Mouse (Mus musculus): Measurements from ENCODE around the gene Rpl3. TPM values are rescaled to one million over a fixed set of nuclear protein-coding genes. Genes with fewer than 3 reads are reported as not detected.
A peak's percentile ranks its signal among the peaks of the same experiment; 100 is the strongest.

Rpl3 gene
- total and polyA plus RNA-seq, 3 experiments: 376 to 618 (median 500) TPM

DNA sequence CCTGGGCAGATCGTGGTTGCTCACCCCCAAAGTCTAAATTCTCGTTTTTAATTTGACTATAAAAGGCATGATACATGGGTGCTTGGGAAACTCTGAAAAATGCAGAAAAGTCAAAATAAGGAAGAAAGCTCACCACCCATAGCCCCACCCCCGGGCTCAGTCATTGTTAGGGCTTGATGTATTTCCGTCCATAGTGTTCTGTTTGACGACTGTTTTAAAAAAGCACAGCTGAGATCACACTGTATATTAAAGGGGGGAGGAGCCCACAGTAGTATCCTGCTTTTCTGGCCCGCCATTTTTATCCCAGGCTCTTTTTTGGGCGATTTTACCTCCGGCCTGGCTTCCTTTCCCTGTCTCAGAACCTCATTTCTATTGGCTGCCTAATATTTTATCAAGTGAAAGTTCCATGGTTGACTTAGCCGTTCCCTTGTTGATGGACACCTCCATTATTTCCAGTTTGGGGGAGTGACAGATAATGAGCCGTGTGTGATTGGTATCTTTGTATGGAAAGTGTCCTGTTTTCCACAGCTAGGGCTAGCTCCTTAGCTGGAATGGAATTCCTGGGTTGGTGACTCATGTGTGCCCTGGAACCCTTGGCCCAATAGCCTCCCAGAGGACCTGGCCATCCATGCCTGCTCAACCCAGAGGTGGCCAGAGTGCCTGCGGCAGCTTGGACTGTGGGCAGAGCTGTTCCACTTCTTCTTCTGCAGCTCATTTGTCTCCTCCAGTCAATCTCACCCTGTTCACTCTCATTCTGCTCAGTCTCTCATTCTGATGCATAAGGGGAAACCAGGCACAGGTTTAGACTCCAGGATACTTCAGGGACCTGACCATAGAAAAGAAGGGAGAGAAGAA, 54.2 kb downstream of the Rpl3 start:
- no peak for DNase-seq

- peak; percentile 86 for DNase-seq
These were observed 56.3 kb downstream of the Rpl3 start for GRCm38 (mm10) chr15:80035341-80035885.

GRCm38 (mm10) chr15:80034913-80035312, 56.8 kb downstream of the Rpl3 start:
- peak; percentile 65 for DNase-seq

GRCm38 (mm10) chr15:80034366-80034765, 57.3 kb downstream of the Rpl3 start:
- no peak for DNase-seq

GRCm38 (mm10) chr15:80031133-80031532, 60.5 kb downstream of the Rpl3 start:
- no peak for DNase-seq

- DNase-seq: no peak
These were observed 61.3 kb downstream of the Rpl3 start for GRCm38 (mm10) chr15:80030399-80030798.

- no peak for DNase-seq
These were observed 62.8 kb downstream of the Rpl3 start for GRCm38 (mm10) chr15:80028862-80029261.

Small RNA genes lying within 50 kb of the gene (microRNA-seq; reads per million reads assigned to microRNA genes)
- gene Snord43: 228 to 369 reads per million in 2 experiments

Other genes with a start within 250 kb of the Rpl3 start
- gene Apobec3, start 200.2 kb downstream of the Rpl3 start, total RNA-seq (2021): 10 to 100 TPM; 13.1 to 16.5 TPM
- 5.2 and 6.7 TPM in 2 replicates for gene Apobec3, start 200.2 kb downstream of the Rpl3 start, polyA plus RNA-seq (2012; rRNA removed)
- 10 to 100 TPM; 15.6 to 29.8 TPM for gene Cbx7, start 120.7 kb downstream of the Rpl3 start, total RNA-seq (2021)
- gene Cbx7, start 120.7 kb downstream of the Rpl3 start, polyA plus RNA-seq (2012; rRNA removed): 35.2 and 41.3 TPM in 2 replicates
- 10 to 100 TPM; 30.3 to 54.0 TPM for gene Pdgfb, start 76.9 kb downstream of the Rpl3 start, total RNA-seq (2021)
- 63.3 and 63.8 TPM in 2 replicates for gene Pdgfb, start 76.9 kb downstream of the Rpl3 start, polyA plus RNA-seq (2012; rRNA removed)
- gene Syngr1, start 534 bp downstream of the Rpl3 start, total RNA-seq (2021): 10 to 100 TPM; 24.4 to 47.8 TPM
- 86.9 and 119 TPM in 2 replicates for gene Syngr1, start 534 bp downstream of the Rpl3 start, polyA plus RNA-seq (2012; rRNA removed)
- 10 to 100 TPM; 11.4 to 23.2 TPM for gene Tab1, start 41.3 kb upstream of the Rpl3 start, total RNA-seq (2021)
- gene Tab1, start 41.3 kb upstream of the Rpl3 start, polyA plus RNA-seq (2012; rRNA removed): 19.6 and 23.4 TPM in 2 replicates
- gene Mgat3, start 81.9 kb upstream of the Rpl3 start, total RNA-seq (2021): 10 to 100 TPM in 1 of 2 experiments, 1 to 10 TPM in 1; 7.6 to 12.4 TPM
- gene Mgat3, start 81.9 kb upstream of the Rpl3 start, polyA plus RNA-seq (2012; rRNA removed): 8.1 and 8.2 TPM in 2 replicates
- gene Mief1, start 142.2 kb upstream of the Rpl3 start, total RNA-seq (2021): 10 to 100 TPM; 38.7 to 47.7 TPM
- 17.1 and 17.8 TPM in 2 replicates for gene Mief1, start 142.2 kb upstream of the Rpl3 start, polyA plus RNA-seq (2012; rRNA removed)
- gene AC140267.1, start 144.0 kb upstream of the Rpl3 start, total RNA-seq (2021): 10 to 100 TPM in 1 of 2 experiments, 1 to 10 TPM in 1; 6.8 to 20.2 TPM
- not detected in 2 replicates for gene AC140267.1, start 144.0 kb upstream of the Rpl3 start, polyA plus RNA-seq (2012; rRNA removed)
- gene Atf4, start 163.3 kb upstream of the Rpl3 start, total RNA-seq (2021): 100 to 1,000 TPM; 144 to 366 TPM
- gene Atf4, start 163.3 kb upstream of the Rpl3 start, polyA plus RNA-seq (2012; rRNA removed): 159 and 166 TPM in 2 replicates
- 10 to 100 TPM; 41.8 to 45.8 TPM for gene Rps19bp1, start 172.4 kb upstream of the Rpl3 start, total RNA-seq (2021)
- 20.0 and 21.3 TPM in 2 replicates for gene Rps19bp1, start 172.4 kb upstream of the Rpl3 start, polyA plus RNA-seq (2012; rRNA removed)
- gene Cacna1i, start 195.4 kb upstream of the Rpl3 start, total RNA-seq (2021): 1 to 10 TPM in 1 of 2 experiments, under 1 TPM in 1; 0.46 to 1.1 TPM
- gene Cacna1i, start 195.4 kb upstream of the Rpl3 start, polyA plus RNA-seq (2012; rRNA removed): 0.81 and 0.85 TPM in 2 replicates